Mouse (Mus musculus) G1E (cell line): ENCODE data around the gene 1810009A15Rik.

ENCODE experiments used
- CTCF ChIP-seq: IDR thresholded peaks from 2 replicates; pipeline ENCODE4 v1.5.1; 2012; ENCODE audit warnings: low read depth, low read length, inconsistent platforms, mixed read lengths
- GATA1 ChIP-seq: IDR thresholded peaks from 2 replicates; pipeline ENCODE4 v1.6.1; 2012; ENCODE audit warnings: borderline replicate concordance, low read length, inconsistent platforms, mixed read lengths
- GATA2 ChIP-seq: IDR thresholded peaks from 2 replicates; pipeline ENCODE4 v1.6.1; 2012; ENCODE audit warnings: low read depth, low read length, inconsistent platforms, borderline replicate concordance
- TAL1 ChIP-seq: conservative IDR thresholded peaks from 2 replicates; pipeline ENCODE4 v1.6.1; 2012; ENCODE audit warnings: low read depth, low read length, inconsistent platforms, mixed read lengths

GRCm38 (mm10) chr19:8899079-8899478 is 10.4 kb downstream of the 1810009A15Rik start:
- no peak for TF ChIP-seq GATA2
- TF ChIP-seq CTCF, result no peak
- TF ChIP-seq TAL1, result no peak
- TF ChIP-seq GATA1, result no peak
